Mouse (Mus musculus): ENCODE results near the gene Osbp.

DNA sequence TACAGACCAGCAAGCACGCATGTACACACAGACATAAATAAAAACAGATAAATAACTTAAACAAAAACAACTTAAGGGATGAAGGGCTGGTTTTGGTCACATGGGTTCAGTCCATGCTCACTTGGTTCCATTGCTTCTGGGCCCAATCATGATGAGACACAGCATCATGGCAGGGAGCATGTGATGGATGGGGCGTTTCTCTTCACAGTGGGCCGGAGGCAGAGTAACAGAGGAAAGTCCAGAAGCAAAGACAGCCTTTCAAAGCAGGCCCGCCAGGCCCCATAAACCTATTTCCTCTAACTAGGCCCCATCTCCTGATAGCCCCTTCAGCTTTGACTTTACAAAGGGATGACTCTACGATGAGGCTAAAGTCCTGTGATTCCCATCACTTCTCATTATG, 9.1 kb upstream of the Osbp start:
- TF ChIP-seq CTCF (IDR thresholded peaks at IDR 0.05) (no peak), POLR2A (IDR thresholded peaks at IDR 0.05; ENCODE audit: insufficient read depth, low read depth, low read length) (no peak), EP300 (IDR thresholded peaks at IDR 0.05; ENCODE audit: insufficient read depth, low read depth, low read length) (no peak)

Measured in heart, adult 2 months (tissue).